Mouse (Mus musculus): ENCODE results near the gene Vps16. TPM values are rescaled to one million over a fixed set of nuclear protein-coding genes. Genes with fewer than 3 reads are reported as not detected.

The Vps16 gene
- polyA plus RNA-seq, 1 experiment from 2014 or later = 88.4 TPM

GRCm38 (mm10) chr2:130425112-130425511, 973 bp downstream of the Vps16 start:
- peak overlapping the region; percentile 89; the same call in 1 of the 2 replicates for H3K27ac ChIP-seq
- H3K9me3 ChIP-seq = no peaks in the 10 kb centered on the region
- peak overlapping the region; percentile 86 for H3K4me2 ChIP-seq
- H3K4me1 ChIP-seq = peaks cover 19% of the 10 kb centered on the region
- H3K4me3 ChIP-seq = peak overlapping the region; percentile 68
- WGBS = 28% methylated on average over 5 of the region's 5 CpGs
- no peaks in the 10 kb centered on the region for H3K27me3 ChIP-seq
- no peak for ATAC-seq (ENCODE audit: borderline replicate concordance, extremely low read depth, low FRiP score, low TSS enrichment)
- H3K9ac ChIP-seq = peak overlapping the region; percentile 73
- no peaks in the 10 kb centered on the region for H3K36me3 ChIP-seq

- H3K27ac ChIP-seq = no peak overlapping the region
- H3K36me3 ChIP-seq = no peaks in the 10 kb centered on the region; the same call in 1 of the 2 replicates
- ATAC-seq (ENCODE audit: borderline replicate concordance, extremely low read depth, low FRiP score, low TSS enrichment) = no peak
- no peak overlapping the region for H3K4me2 ChIP-seq
- H3K9ac ChIP-seq = no peak overlapping the region
- WGBS = 52% methylated on average over 2 of the region's 2 CpGs
- no peak overlapping the region for H3K4me3 ChIP-seq
- no peaks in the 10 kb centered on the region for H3K9me3 ChIP-seq
- H3K4me1 ChIP-seq = peaks cover 9% of the 10 kb centered on the region
- H3K27me3 ChIP-seq = no peaks in the 10 kb centered on the region
Measured at GRCm38 (mm10) chr2:130429851-130430250, 5.7 kb downstream of the Vps16 start.

GRCm38 (mm10) chr2:130430484-130430883, 6.3 kb downstream of the Vps16 start:
- Histone ChIP-seq H3K36me3 (no peaks in the 10 kb centered on the region; the same call in 1 of the 2 replicates), H3K9me3 (no peaks in the 10 kb centered on the region), H3K9ac (no peak overlapping the region), H3K4me3 (no peak overlapping the region), H3K4me2 (no peak overlapping the region), H3K27me3 (no peaks in the 10 kb centered on the region), H3K27ac (no peak overlapping the region), H3K4me1 (peaks cover 3% of the 10 kb centered on the region)
- 58% methylated on average over 3 of the region's 3 CpGs for WGBS
- ATAC-seq (ENCODE audit: borderline replicate concordance, extremely low read depth, low FRiP score, low TSS enrichment) = no peak

- H3K9me3 ChIP-seq = no peaks in the 10 kb centered on the region
- H3K27me3 ChIP-seq = no peaks in the 10 kb centered on the region
- peaks cover 3% of the 10 kb centered on the region; the same call in 1 of the 2 replicates for H3K4me1 ChIP-seq
- WGBS = 81% methylated on average over 3 of the region's 3 CpGs
- no peak overlapping the region for H3K9ac ChIP-seq
- no peak overlapping the region for H3K27ac ChIP-seq
- H3K4me2 ChIP-seq = no peak overlapping the region
- no peak for ATAC-seq (ENCODE audit: borderline replicate concordance, extremely low read depth, low FRiP score, low TSS enrichment)
- no peak overlapping the region for H3K4me3 ChIP-seq
- no peaks in the 10 kb centered on the region; the same call in 1 of the 2 replicates for H3K36me3 ChIP-seq
Measured at GRCm38 (mm10) chr2:130432157-130432556, 8.0 kb downstream of the Vps16 start.

- Histone ChIP-seq H3K9me3 (no peaks in the 10 kb centered on the region), H3K27ac (no peak overlapping the region), H3K9ac (no peak overlapping the region), H3K4me1 (peaks cover 3% of the 10 kb centered on the region; the same call in 1 of the 2 replicates), H3K27me3 (no peaks in the 10 kb centered on the region), H3K4me3 (no peak overlapping the region), H3K36me3 (peaks cover 6% of the 10 kb centered on the region; the same call in 1 of the 2 replicates), H3K4me2 (no peak overlapping the region)
- ATAC-seq (ENCODE audit: borderline replicate concordance, extremely low read depth, low FRiP score, low TSS enrichment) = no peak
- 16% methylated on average over 4 of the region's 4 CpGs for WGBS
Measured at GRCm38 (mm10) chr2:130433152-130433551, 9.0 kb downstream of the Vps16 start.

- Histone ChIP-seq H3K36me3 (peaks cover 40% of the 10 kb centered on the region), H3K4me2 (no peak overlapping the region)
- 93% methylated on average over 1 of the region's 1 CpGs for WGBS
Measured at GRCm38 (mm10) chr2:130436769-130437168, 12.6 kb downstream of the Vps16 start.

GRCm38 (mm10) chr2:130438861-130439260, 14.7 kb downstream of the Vps16 start:
- Histone ChIP-seq H3K4me2 (no peak overlapping the region), H3K4me3 (no peak overlapping the region), H3K36me3 (peaks cover 60% of the 10 kb centered on the region), H3K27me3 (no peaks in the 10 kb centered on the region), H3K27ac (no peak overlapping the region), H3K9ac (no peak overlapping the region), H3K4me1 (no peaks in the 10 kb centered on the region), H3K9me3 (no peaks in the 10 kb centered on the region)
- no peak for ATAC-seq (ENCODE audit: borderline replicate concordance, extremely low read depth, low FRiP score, low TSS enrichment)
- 94% methylated on average over 3 of the region's 3 CpGs for WGBS

More at GRCm38 (mm10) chr2:130436769-130437168, 12.6 kb downstream of the Vps16 start:
- no peak overlapping the region for H3K27ac ChIP-seq
- no peak for ATAC-seq (ENCODE audit: borderline replicate concordance, extremely low read depth, low FRiP score, low TSS enrichment)
- H3K9me3 ChIP-seq = no peaks in the 10 kb centered on the region
- H3K4me1 ChIP-seq = no peaks in the 10 kb centered on the region
- no peak overlapping the region for H3K9ac ChIP-seq
- no peak overlapping the region for H3K4me3 ChIP-seq
- no peaks in the 10 kb centered on the region for H3K27me3 ChIP-seq

GRCm38 (mm10) chr2:130439840-130440480, 15.8 kb downstream of the Vps16 start:
- Histone ChIP-seq H3K4me1 (no peaks in the 10 kb centered on the region), H3K4me3 (no peak overlapping the region), H3K27ac (no peak overlapping the region), H3K9me3 (no peaks in the 10 kb centered on the region), H3K27me3 (no peaks in the 10 kb centered on the region), H3K36me3 (peaks cover 66% of the 10 kb centered on the region), H3K4me2 (no peak overlapping the region), H3K9ac (no peak overlapping the region)
- no peak for ATAC-seq (ENCODE audit: borderline replicate concordance, extremely low read depth, low FRiP score, low TSS enrichment)
- 89% methylated on average over 4 of the region's 4 CpGs for WGBS

- H3K4me3 ChIP-seq = no peak overlapping the region
- 79% methylated on average over 10 of the region's 10 CpGs for WGBS
- no peak overlapping the region for H3K27ac ChIP-seq
- no peaks in the 10 kb centered on the region for H3K9me3 ChIP-seq
- H3K4me2 ChIP-seq = no peak overlapping the region
- H3K9ac ChIP-seq = no peak overlapping the region
- H3K27me3 ChIP-seq = no peaks in the 10 kb centered on the region
- peaks cover 66% of the 10 kb centered on the region for H3K36me3 ChIP-seq
- ATAC-seq (ENCODE audit: borderline replicate concordance, extremely low read depth, low FRiP score, low TSS enrichment) = no peak
- no peaks in the 10 kb centered on the region for H3K4me1 ChIP-seq
Measured at GRCm38 (mm10) chr2:130442162-130442561, 18.0 kb downstream of the Vps16 start.

- H3K9me3 ChIP-seq = no peaks in the 10 kb centered on the region
- no peak overlapping the region for H3K4me3 ChIP-seq
- H3K36me3 ChIP-seq = peaks cover 10% of the 10 kb centered on the region
- H3K27me3 ChIP-seq = peaks cover 17% of the 10 kb centered on the region; the same call in 1 of the 2 replicates
- no peak overlapping the region for H3K4me2 ChIP-seq
- H3K9ac ChIP-seq = no peak overlapping the region
- no peak overlapping the region for H3K27ac ChIP-seq
- peaks cover 27% of the 10 kb centered on the region for H3K4me1 ChIP-seq
- ATAC-seq (ENCODE audit: borderline replicate concordance, extremely low read depth, low FRiP score, low TSS enrichment) = no peak
Measured at GRCm38 (mm10) chr2:130448449-130448848, 24.3 kb downstream of the Vps16 start.

- Histone ChIP-seq H3K36me3 (peaks cover 2% of the 10 kb centered on the region; the same call in 1 of the 2 replicates), H3K4me3 (peak overlapping the region; percentile 94), H3K27me3 (peaks cover 17% of the 10 kb centered on the region; the same call in 1 of the 2 replicates), H3K9me3 (no peaks in the 10 kb centered on the region), H3K27ac (no peak overlapping the region), H3K9ac (peak overlapping the region; percentile 83), H3K4me2 (peak overlapping the region; percentile 82), H3K4me1 (peaks cover 29% of the 10 kb centered on the region)
- ATAC-seq (ENCODE audit: borderline replicate concordance, extremely low read depth, low FRiP score, low TSS enrichment) = 0 out of 2 replicates have a peak, but pooled peaks have one; percentile 0
- WGBS = 7% methylated on average over 17 of the region's 17 CpGs
Measured at GRCm38 (mm10) chr2:130449021-130449793, 25.1 kb downstream of the Vps16 start.
